Mouse (Mus musculus) cerebellum, postnatal 4 days (tissue): ENCODE results near the gene Cldn2.
"Not testable (repeated sequence)": the region's sequence is repeated elsewhere in the genome, so short reads cannot be mapped to it uniquely, and the experiment has no call there.

Source experiments
- DNase-seq, 2 experiments: peaks; one replicate each; pipeline ENCODE4 v3.0.0; 2022; ENCODE audit warnings: low spot score in 2 of 2, mixed read lengths in 1 of 2

Gene Cldn2

GRCm38 (mm10) chrX:139800406-139800878, at the start of gene Cldn2:
Gene Cldn2 (plus strand): TSS chrX:139800828.
- DNase-seq = no peak

- peak; percentile 35 to 55 for DNase-seq
Observed at GRCm38 (mm10) chrX:139751855-139752254, 48.8 kb upstream of the Cldn2 start.

DNA sequence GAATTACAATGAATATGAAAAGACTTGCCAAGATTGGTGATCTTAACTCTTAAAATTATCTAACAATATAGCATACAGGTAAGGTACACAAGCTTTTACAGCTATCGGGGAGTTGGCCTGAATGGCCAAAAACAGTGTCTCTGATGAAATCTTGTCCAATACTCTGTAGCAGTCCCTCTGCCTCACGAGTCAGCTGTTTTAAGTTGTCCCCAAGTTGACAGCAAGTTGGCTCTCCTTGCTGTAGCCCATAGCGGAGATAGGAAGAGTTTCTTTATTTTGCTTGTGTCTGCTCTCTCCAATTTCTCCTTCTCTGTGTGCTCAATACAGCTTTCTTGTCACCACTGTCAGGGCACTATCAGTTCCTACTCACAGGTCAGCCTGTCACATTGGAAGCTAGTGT, 42.0 kb upstream of the Cldn2 start:
- not testable (repeated sequence) for DNase-seq

- no peak for DNase-seq
Observed at GRCm38 (mm10) chrX:139762546-139762945, 38.1 kb upstream of the Cldn2 start.

- DNase-seq = no peak
Observed at GRCm38 (mm10) chrX:139769975-139770637, 30.5 kb upstream of the Cldn2 start.

- peak; percentile 30 to 37 for DNase-seq
Observed at GRCm38 (mm10) chrX:139774309-139775083, 26.1 kb upstream of the Cldn2 start.

DNA sequence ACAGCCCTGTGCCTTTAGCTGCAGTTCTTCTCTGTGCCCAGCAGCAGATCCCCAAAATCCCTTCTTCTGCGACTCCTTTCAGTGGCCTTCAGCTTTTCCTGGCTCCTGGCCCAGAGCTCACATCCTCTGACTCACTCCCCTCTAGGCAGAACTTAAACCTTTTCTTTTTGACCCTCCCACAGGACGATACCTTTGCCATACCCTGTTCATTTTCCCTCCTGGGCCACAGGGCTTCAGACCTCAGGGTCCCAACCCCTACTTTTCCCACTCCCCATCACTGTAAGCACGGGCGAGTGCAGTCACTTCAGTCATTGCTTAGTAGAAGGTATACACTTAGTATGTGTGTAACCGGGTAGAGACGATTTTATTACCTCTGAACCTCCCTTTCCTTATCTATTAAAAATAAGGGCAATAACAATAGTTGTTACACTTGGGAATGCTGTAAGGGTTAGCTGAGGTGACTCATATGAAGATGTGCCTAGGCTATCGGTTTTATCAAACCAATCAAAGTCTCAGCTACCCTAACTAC, 25.5 kb upstream of the Cldn2 start:
- DNase-seq = no peak

DNA sequence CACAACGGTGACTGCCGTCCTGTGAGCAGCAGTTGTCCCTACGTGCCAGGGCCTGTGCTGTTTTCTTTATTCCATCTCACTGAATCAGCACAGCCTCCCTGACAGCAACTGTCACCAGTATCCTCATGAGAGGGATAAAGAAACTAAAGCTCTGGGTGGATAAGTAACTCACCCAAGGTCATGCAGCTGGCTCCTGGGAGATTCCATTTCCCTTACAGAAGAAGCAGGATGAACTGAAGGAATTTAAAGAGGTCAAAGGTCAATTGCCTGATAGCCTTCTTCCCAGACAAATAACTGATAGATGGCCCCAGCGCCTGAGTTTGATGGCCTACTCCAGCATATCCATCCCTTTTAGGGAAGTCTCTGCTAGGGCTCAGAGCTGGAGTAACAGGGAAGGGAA, 23.3 kb upstream of the Cldn2 start:
- no peak for DNase-seq

DNA sequence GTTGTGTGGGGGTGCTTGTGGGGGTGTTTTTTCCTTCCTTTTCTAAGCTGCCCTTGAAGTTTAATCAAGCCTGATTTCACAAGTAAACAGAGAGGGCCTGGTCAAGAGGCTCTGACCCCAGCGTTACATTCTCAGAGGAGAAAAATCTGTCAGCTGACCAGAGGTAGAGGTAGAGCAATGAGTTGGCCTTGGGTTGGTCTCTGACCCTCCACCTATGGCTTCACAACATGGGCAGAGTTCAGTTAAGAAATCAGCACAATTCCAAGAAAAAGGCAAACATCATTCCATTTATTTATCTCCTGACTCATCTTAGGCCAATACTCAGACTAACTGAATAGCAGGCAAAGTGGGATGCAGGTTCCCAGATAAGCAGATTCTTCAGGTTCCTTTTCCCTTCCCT, 21.7 kb upstream of the Cldn2 start:
- no peak for DNase-seq

DNA sequence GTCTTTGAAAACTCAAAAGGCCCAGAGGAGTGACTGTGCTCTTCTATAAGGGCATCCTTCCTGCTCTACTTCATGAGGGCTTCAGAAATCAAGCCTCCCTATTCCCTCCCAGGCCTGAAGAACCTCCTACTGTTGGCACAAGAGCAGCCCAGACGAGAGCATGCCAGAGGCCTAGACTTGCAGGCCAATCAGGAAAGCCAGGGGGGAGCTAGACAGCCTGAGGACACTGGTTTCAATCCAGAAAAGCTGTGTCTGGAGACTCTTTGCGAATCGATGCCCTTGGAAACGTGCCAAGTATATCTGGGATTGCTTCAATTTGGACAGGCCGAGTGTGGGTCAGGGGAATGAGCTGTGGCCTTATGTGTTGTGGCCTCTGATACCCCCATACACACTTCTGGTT, 21.2 kb upstream of the Cldn2 start:
- DNase-seq = no peak

GRCm38 (mm10) chrX:139780988-139781387, 19.6 kb upstream of the Cldn2 start:
- DNase-seq = no peak

GRCm38 (mm10) chrX:139781563-139781962, 19.1 kb upstream of the Cldn2 start:
- DNase-seq = no peak

DNA sequence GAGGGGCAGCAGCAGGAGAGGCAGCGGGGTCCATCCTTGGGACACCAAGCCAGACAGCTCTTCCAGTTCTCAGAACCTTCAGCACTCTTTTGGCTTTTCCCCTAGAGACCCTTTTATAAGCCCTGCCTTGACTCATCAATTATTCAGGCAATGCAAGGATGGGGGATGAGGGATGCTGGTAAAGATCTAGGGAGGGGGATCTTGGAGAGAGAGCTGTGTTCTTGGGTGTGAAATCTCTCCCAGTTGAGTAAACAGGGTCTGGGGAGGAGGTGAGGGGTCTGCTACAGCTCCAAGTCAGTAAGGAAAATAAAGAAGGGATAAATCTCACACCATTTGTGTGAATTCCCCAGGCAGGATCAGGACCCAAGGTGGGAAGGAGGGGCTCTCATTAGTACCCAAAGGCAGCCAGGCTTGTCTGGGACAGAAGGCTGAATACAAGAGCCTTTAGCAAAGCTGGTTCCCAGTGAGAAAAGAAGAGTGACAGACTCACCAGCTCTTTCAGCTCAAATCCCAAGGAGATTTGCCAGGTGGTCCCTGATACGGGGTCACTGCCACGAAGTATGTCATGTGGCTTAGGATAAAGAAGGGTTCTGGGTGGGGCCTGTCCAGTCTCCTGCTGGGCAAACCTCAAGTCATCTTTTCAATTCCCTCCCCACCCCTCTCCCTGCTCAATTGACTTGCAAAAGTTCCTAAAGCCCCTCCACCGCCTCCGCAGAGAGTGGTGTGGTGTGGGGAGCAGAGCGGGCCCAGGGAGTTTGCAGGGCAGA, 18.2 kb upstream of the Cldn2 start, which contains the start of gene Ripply1:
Gene Ripply1 (minus strand): TSS at position 76 of the 767 bp plus-strand sequence.
- no peak for DNase-seq

GRCm38 (mm10) chrX:139783045-139783422, 17.6 kb upstream of the Cldn2 start:
- DNase-seq = no peak

DNA sequence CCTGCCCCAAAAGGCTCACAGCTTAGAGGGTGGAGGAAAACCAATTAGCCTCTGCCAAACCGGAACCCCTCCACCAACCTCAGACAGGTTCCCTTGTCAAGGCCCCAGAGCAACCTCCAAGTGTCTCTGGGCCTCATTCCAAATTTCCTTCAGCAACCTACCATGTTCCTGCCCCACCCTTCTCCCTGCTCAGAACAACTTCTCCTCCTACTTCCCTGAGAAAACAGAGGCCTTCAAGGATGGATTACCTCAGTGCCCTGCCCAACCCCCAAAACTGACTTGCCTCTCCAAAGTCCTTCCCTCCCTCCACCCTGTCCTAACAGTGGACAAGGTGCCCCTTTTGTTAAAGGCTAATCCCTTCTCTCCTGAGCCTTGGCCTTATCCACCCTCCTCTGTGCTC, 14.9 kb upstream of the Cldn2 start:
- no peak for DNase-seq

DNA sequence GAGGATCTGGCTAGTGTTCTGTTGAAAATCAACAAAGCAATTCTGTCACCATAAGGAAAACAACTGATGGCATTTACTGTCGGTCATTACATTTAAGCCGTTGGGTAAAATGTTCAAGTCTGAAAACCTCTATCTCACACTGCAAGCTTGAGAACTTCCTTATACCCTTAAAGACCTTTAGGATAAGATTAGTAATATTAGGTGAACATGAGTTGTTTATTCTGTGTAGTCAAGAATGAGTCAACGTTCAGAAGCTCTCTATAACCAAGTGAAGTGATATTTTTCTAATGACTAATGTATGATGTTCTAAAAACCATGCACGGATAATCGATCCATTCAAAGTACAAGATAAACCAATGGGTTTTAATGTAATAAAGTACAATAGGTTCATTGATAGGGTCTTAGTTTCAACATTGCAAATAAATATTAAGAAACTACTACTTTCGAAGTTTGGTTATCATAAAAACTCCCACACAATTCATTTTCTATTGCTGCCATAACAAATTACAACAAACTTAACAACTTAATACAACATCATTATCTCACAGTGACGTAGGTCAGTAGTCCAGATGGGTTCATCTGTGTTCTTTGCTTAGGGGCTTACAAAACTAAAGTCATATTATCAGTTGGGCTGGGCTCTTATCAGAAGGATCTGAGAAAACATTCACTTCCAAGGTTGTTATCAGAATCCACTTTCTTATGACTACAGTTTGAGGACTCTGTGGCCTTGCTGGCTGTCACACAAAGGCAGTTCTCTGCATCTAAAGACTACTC, 6.4 kb upstream of the Cldn2 start:
- DNase-seq = no peak

DNA sequence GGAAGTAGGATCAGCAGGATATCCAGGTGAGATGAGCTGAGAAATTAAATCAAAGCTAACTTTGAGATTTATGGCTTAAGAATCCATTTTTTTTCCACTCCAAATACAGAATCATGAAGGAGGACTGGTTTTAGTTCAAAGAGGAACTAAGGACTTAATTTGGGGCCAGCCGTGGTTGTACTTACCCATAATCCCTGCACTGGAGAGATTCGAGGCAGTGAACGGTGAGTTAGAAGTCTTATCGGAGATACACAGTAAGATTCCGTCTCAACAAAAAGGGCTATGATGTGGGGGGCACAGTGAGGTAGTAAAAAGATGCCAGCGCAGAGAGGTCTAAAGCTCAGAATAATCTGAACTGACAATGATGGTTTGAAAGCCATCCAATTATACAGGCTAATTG, 4.6 kb upstream of the Cldn2 start:
- DNase-seq = no peak

- no peak for DNase-seq
Observed at GRCm38 (mm10) chrX:139797875-139798274, 2.8 kb upstream of the Cldn2 start.

DNA sequence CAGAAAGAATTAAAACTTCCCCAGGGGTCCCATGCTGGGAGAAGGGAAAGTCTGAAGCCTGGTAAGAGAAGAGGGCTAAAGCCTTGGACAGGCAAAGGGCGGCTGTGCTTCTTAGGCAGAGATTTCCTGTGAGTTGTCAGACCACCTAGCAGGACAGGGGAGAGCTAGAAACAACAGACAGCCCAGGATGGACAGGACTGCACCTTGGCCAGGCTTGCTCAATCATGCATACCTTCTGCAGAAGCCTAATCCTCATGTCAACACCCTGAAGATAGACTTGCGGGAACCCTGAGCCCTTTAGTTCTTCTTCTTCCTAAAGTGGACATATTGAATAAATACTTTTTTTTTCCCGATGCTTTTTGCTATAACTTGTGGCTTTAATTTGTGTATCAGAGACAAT, 675 bp upstream of the Cldn2 start:
- no peak for DNase-seq

GRCm38 (mm10) chrX:139803028-139803427, 2.4 kb downstream of the Cldn2 start:
- DNase-seq = no peak

GRCm38 (mm10) chrX:139805918-139806317, 5.3 kb downstream of the Cldn2 start:
- DNase-seq = no peak
